Comparison of ENCODE assay signal across 30 mouse cellular contexts in genomic region chr6:82897311-82897710, GRCm38 (mm10). TPM values are rescaled to one million over a fixed set of nuclear protein-coding genes. Genes with fewer than 3 reads are reported as not detected.
DNase-seq lines count a peak whose midpoint lies in the region; ATAC-seq and TF ChIP-seq lines count a peak whose summit lies in the region.
"Had no signal": no experiment of that assay in that cellular context is flagged by ENCODE, and none has a peak within 500 bp of the region (broad histone marks: within the 10 kb centered on the region; RNA-seq: fewer than 3 reads in every experiment).

No protein-coding gene starts in this region.

- H3K27ac ChIP-seq in heart, embryonic 13.5 days (replicated peaks) = peak overlapping the region; percentile 79
- peak overlapping the region; percentile 57 to 72 for H3K27ac ChIP-seq in heart, embryonic 14.5 days (replicated peaks in 1 of 2; ENCODE audit: control insufficient read depth in 1 of 2, insufficient read depth in 1 of 2, low read depth in 2 of 2, low read length in 2 of 2)
- H3K27ac ChIP-seq: forebrain, embryonic 10.5 days; layer of hippocampus, adult 2 months; left cerebral cortex, adult 2 months; limb, embryonic 12.5 days; liver, embryonic 15.5 days; midbrain, embryonic 10.5 days; midbrain, embryonic 15.5 days had no signal

- H3K9me3 ChIP-seq in heart, embryonic 13.5 days = no peaks in the 10 kb centered on the region
- no peaks in the 10 kb centered on the region for H3K9me3 ChIP-seq in heart, embryonic 14.5 days (ENCODE audit: control insufficient read depth, low read length)
- H3K9me3 ChIP-seq: forebrain, embryonic 10.5 days; limb, embryonic 12.5 days; liver, embryonic 15.5 days; midbrain, embryonic 10.5 days; midbrain, embryonic 15.5 days had no signal

- no peak for ATAC-seq in heart, embryonic 13.5 days (ENCODE audit: extremely low read depth, insufficient number of reproducible peaks, low FRiP score, low TSS enrichment)
- peak; percentile 47 for ATAC-seq in heart, embryonic 14.5 days (ENCODE audit: insufficient number of reproducible peaks, insufficient read depth, low FRiP score, low read depth)
- ATAC-seq: forebrain, embryonic 16.5 days; hindbrain, embryonic 16.5 days; midbrain, embryonic 15.5 days; Patski had no signal

- H3K27me3 ChIP-seq in heart, embryonic 13.5 days (replicated peaks) = no peaks in the 10 kb centered on the region
- H3K27me3 ChIP-seq in heart, embryonic 14.5 days (ENCODE audit: control insufficient read depth, insufficient read depth, low read length) = no peaks in the 10 kb centered on the region
- H3K27me3 ChIP-seq in myocyte (ENCODE audit: control insufficient read depth, insufficient read depth, insufficient read length) = no peaks in the 10 kb centered on the region
- H3K27me3 ChIP-seq: limb, embryonic 12.5 days; midbrain, embryonic 15.5 days; Patski had no signal

- no peaks in the 10 kb centered on the region for H3K36me3 ChIP-seq in heart, embryonic 13.5 days
- no peaks in the 10 kb centered on the region for H3K36me3 ChIP-seq in heart, embryonic 14.5 days (ENCODE audit: control insufficient read depth, insufficient read depth, low read length)
- no peaks in the 10 kb centered on the region for H3K36me3 ChIP-seq in myocyte (ENCODE audit: control insufficient read depth, insufficient read depth)
- H3K36me3 ChIP-seq: forebrain, embryonic 10.5 days; limb, embryonic 12.5 days; liver, embryonic 15.5 days; midbrain, embryonic 10.5 days; midbrain, embryonic 15.5 days had no signal

- no peaks in the 10 kb centered on the region for H3K79me2 ChIP-seq in myocyte (ENCODE audit: control insufficient read depth, insufficient read depth)

- H3K4me1 ChIP-seq in heart, embryonic 13.5 days = peaks cover 24% of the 10 kb centered on the region
- peaks cover 17 to 22% of the 10 kb centered on the region in 2 experiments for H3K4me1 ChIP-seq in heart, embryonic 14.5 days (ENCODE audit: control insufficient read depth in 2 of 2, insufficient read depth in 2 of 2, low read length in 2 of 2)
- H3K4me1 ChIP-seq: limb, embryonic 12.5 days; liver, embryonic 15.5 days; midbrain, embryonic 15.5 days had no signal

- no peak overlapping the region for H3K9ac ChIP-seq in heart, embryonic 13.5 days
- no peak overlapping the region for H3K9ac ChIP-seq in heart, embryonic 14.5 days (ENCODE audit: low read length)
- H3K9ac ChIP-seq: limb, embryonic 12.5 days; liver, embryonic 15.5 days; lung, embryonic 14.5 days; midbrain, embryonic 15.5 days had no signal

- 38% methylated on average over 3 of the region's 3 CpGs for WGBS in heart, embryonic 13.5 days
- WGBS in heart, embryonic 14.5 days = 28% methylated on average over 3 of the region's 3 CpGs

- no peak for TF ChIP-seq POLR2A in myocyte (IDR thresholded peaks at IDR 0.05; ENCODE audit: insufficient read length, low read depth)

- no peak overlapping the region for H3K4me3 ChIP-seq in heart, embryonic 13.5 days
- no peak overlapping the region for H3K4me3 ChIP-seq in heart, embryonic 14.5 days (ENCODE audit: control insufficient read depth in 1 of 2, insufficient read depth in 1 of 2, low read depth in 1 of 2, low read length in 2 of 2)
- no peak overlapping the region for H3K4me3 ChIP-seq in myocyte
- H3K4me3 ChIP-seq: forebrain, embryonic 10.5 days; layer of hippocampus, adult 2 months; left cerebral cortex, adult 2 months; limb, embryonic 12.5 days; liver, embryonic 15.5 days; midbrain, embryonic 10.5 days; midbrain, embryonic 15.5 days had no signal

- no peak overlapping the region for H3K4me2 ChIP-seq in heart, embryonic 13.5 days
- no peak overlapping the region for H3K4me2 ChIP-seq in heart, embryonic 14.5 days (ENCODE audit: low read length)
- H3K4me2 ChIP-seq in myocyte (ENCODE audit: low read depth) = peak overlapping the region; percentile 16
- H3K4me2 ChIP-seq: limb, embryonic 12.5 days; liver, embryonic 15.5 days; lung, embryonic 14.5 days; midbrain, embryonic 15.5 days had no signal

- no peak overlapping the region for H3ac ChIP-seq in myocyte (ENCODE audit: control insufficient read depth, insufficient read length)

- peak; percentile 92 for DNase-seq in heart, adult 11 months
- no peak for DNase-seq in heart, postnatal 4 days
- DNase-seq in heart, adult 9 months (ENCODE audit: low spot score in 2 of 2) = no peak
- no peak for DNase-seq in cerebellum, postnatal 36 days
- DNase-seq: adrenal gland, postnatal 10 days; cerebellum, adult 11-12 months; cerebellum, adult 9-11 months; kidney, adult 18-20 months; kidney, postnatal 36 days; lung, embryonic 14.5 days; lung, postnatal 14 days; right cerebral cortex, postnatal 4 days had no signal

TF ChIP-seq in myocyte, 11 proteins besides CTCF, POLR2A, EP300 and RAD21:
- no peak for TF ChIP-seq TCF12 (IDR thresholded peaks at IDR 0.05; ENCODE audit: insufficient read depth, poor library complexity, severe bottlenecking)
- no peak for TF ChIP-seq USF1 (IDR thresholded peaks at IDR 0.05; ENCODE audit: low read depth)
- no peak for TF ChIP-seq MYOG (IDR thresholded peaks at IDR 0.05; ENCODE audit: control insufficient read depth in 1 of 3, insufficient read depth in 1 of 3, insufficient read length in 2 of 3, low read depth in 2 of 3)
- TF ChIP-seq POLR2AphosphoS2 (IDR thresholded peaks at IDR 0.05; ENCODE audit: insufficient read length, low read depth) = no peak
- TF ChIP-seq CEBPB (IDR thresholded peaks at IDR 0.05; ENCODE audit: insufficient read depth, poor library complexity, severe bottlenecking) = no peak
- TF ChIP-seq SRF (IDR thresholded peaks at IDR 0.05; ENCODE audit: control insufficient read depth, insufficient read length, low read depth) = no peak
- no peak for TF ChIP-seq TCF3 (IDR thresholded peaks at IDR 0.05; ENCODE audit: insufficient read length, low read depth)
- TF ChIP-seq E2F4 (IDR thresholded peaks at IDR 0.05; ENCODE audit: insufficient read depth) = no peak
- TF ChIP-seq REST (IDR thresholded peaks at IDR 0.05; ENCODE audit: insufficient read depth, insufficient read length) = no peak
- TF ChIP-seq MYOD1 (IDR thresholded peaks at IDR 0.05; ENCODE audit: control insufficient read depth in 1 of 3, insufficient read length in 2 of 3, low read depth in 2 of 3) = no peak
- no peak for TF ChIP-seq MAX (IDR thresholded peaks at IDR 0.05; ENCODE audit: low read depth)
TF ChIP-seq in myocyte: peak in this region for 0.

RNA-seq across cellular contexts. Expression of gene Sema4f, which starts 42.3 kb away (rescaled TPM):
- under 1 TPM in 1 of 2 experiments, not detected in 1; 0.14 TPM for total RNA-seq in heart, postnatal 4 days (2021)
- 0.52 and 0.78 TPM in 2 replicates for polyA plus RNA-seq in heart, embryonic 13.5 days (2015; fragmentation: Nextera tagmentation; extraction: Ambion mirVana)
- not detected in 2 replicates for polyA plus RNA-seq in heart, embryonic 14.5 days (2014; fragmentation: Nextera tagmentation; extraction: Ambion mirVana)
- 0.54 TPM for polyA plus RNA-seq in myocyte (2012; fragmentation: generic; extraction: Trizol)
- total RNA-seq: liver, adult 2 months had no signal
- polyA plus RNA-seq: liver, adult 2 months had no signal

RNA-seq across cellular contexts. Expression of gene M1ap, which starts 49.4 kb away (rescaled TPM):
- under 1 TPM; 0.52 to 0.81 TPM for total RNA-seq in heart, postnatal 4 days (2021)
- polyA plus RNA-seq in heart, embryonic 13.5 days (2015; fragmentation: Nextera tagmentation; extraction: Ambion mirVana) = 1.5 and 1.7 TPM in 2 replicates
- 0.35 and 1.4 TPM in 2 replicates for polyA plus RNA-seq in heart, embryonic 14.5 days (2014; fragmentation: Nextera tagmentation; extraction: Ambion mirVana)
- polyA plus RNA-seq in myocyte (2012; fragmentation: generic; extraction: Trizol) = 0.92 TPM
- total RNA-seq: gastrocnemius, adult 8-10 months; layer of hippocampus, adult 2 months; left cerebral cortex, adult 2 months; left cerebral cortex, postnatal 25 days; liver, adult 2 months had no signal
- polyA plus RNA-seq: forebrain, embryonic 16.5 days; hindbrain, embryonic 11.5 days; hindbrain, embryonic 16.5 days; neural tube, embryonic 11.5 days; Patski had no signal
